Mouse (Mus musculus): Measurements from ENCODE around the gene Mrpl4. TPM values are rescaled to one million over a fixed set of nuclear protein-coding genes. Genes with fewer than 3 reads are reported as not detected.
A peak's percentile ranks its signal among the peaks of the same experiment; 100 is the strongest.
"Not testable (repeated sequence)": the region's sequence is repeated elsewhere in the genome, so short reads cannot be mapped to it uniquely, and the experiment has no call there.

Mrpl4 gene
- polyA plus RNA-seq, 1 experiment from 2014 or later = 145 TPM

DNA sequence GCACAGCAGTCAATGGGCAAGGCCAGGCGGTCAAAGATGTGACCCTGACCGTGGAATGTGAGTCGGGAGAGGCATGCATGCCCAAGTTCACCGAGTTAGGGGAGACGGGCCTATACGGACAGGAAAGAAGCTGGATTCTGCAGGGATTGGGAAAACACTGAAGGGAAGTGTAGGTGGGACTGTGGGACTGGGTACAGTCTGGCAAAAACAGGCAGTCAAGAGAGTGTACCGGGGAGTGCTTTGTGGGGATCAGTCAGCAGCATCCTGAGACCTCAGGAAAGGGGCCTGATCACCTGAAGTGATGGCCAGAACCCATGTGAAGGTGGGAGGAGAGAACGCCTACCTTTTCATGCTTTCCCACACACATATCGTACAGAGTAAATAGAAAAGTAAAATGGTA lies 33.0 kb downstream of the Mrpl4 start:
- H3K4me1 ChIP-seq (replicated peaks) = peaks cover 55% of the 10 kb centered on the region
- no peak overlapping the region for H3K9ac ChIP-seq
- no peaks in the 10 kb centered on the region for H3K36me3 ChIP-seq
- no peak overlapping the region for H3K4me2 ChIP-seq (replicated peaks)
- no peaks in the 10 kb centered on the region for H3K9me3 ChIP-seq
- ATAC-seq = no peak
- H3K4me3 ChIP-seq (replicated peaks) = no peak overlapping the region
- 31% methylated on average over 9 of the region's 9 CpGs for WGBS
- H3K27me3 ChIP-seq (replicated peaks) = peaks cover 74% of the 10 kb centered on the region
- no peak overlapping the region for H3K27ac ChIP-seq

- 10% methylated on average over 20 of the region's 20 CpGs for WGBS
- ATAC-seq = no peak
- H3K9me3 ChIP-seq = no peaks in the 10 kb centered on the region
- H3K4me3 ChIP-seq (replicated peaks) = no peak overlapping the region
- H3K36me3 ChIP-seq = no peaks in the 10 kb centered on the region
- H3K4me2 ChIP-seq (replicated peaks) = no peak overlapping the region
- no peak overlapping the region for H3K9ac ChIP-seq
- no peak overlapping the region for H3K27ac ChIP-seq
- peaks cover 74% of the 10 kb centered on the region for H3K27me3 ChIP-seq (replicated peaks)
- H3K4me1 ChIP-seq (replicated peaks) = peaks cover 53% of the 10 kb centered on the region
These were observed 33.6 kb downstream of the Mrpl4 start for GRCm38 (mm10) chr9:21036161-21036560.

DNA sequence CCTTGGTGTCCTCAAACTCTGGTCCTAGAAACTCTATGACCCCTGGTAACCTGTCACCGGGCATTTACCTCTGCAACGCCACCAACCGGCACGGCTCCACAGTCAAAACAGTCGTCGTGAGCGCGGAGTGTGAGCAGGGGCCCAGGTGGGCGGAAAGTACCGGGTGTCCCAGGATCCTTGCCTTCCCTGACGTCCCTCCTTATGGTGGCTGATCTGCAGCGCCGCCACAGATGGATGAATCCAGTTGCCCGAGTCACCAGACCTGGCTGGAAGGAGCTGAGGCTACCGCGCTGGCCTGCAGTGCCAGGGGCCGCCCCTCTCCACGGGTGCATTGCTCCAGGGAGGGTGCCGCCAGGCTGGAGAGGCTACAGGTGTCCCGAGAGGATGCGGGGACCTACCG lies 34.1 kb downstream of the Mrpl4 start:
- no peak overlapping the region for H3K9ac ChIP-seq
- ATAC-seq = no peak

DNA sequence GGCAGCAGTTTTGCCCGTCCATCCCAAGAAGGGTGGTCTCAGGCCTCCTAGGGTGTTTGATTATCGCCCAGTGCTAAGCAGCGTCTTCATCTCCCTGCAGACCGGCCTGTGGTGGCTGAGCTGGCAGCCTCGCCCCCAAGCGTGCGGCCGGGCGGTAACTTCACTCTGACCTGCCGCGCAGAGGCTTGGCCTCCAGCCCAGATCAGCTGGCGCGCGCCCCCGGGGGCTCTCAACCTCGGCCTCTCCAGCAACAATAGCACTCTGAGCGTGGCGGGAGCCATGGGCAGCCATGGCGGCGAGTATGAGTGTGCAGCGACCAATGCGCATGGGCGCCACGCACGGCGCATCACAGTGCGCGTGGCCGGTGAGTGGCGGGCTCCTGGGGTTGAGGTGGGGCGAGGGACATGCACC lies 34.9 kb downstream of the Mrpl4 start:
- Histone ChIP-seq H3K36me3 (no peaks in the 10 kb centered on the region), H3K4me2 (replicated peaks) (peak overlapping the region; percentile 84), H3K27me3 (replicated peaks) (peaks cover 65% of the 10 kb centered on the region), H3K9ac (peak overlapping the region; percentile 41; the same call in 1 of the 2 replicates), H3K4me1 (replicated peaks) (peaks cover 40% of the 10 kb centered on the region), H3K27ac (no peak overlapping the region), H3K4me3 (replicated peaks) (peak overlapping the region; percentile 36), H3K9me3 (no peaks in the 10 kb centered on the region)
- ATAC-seq = no peak
- 2% methylated on average over 31 of the region's 31 CpGs for WGBS

More for the DNA sequence above, 34.1 kb downstream of the Mrpl4 start:
- H3K9me3 ChIP-seq = no peaks in the 10 kb centered on the region
- H3K4me2 ChIP-seq (replicated peaks) = peak overlapping the region; percentile 84; the same call in 1 of the 2 replicates
- H3K36me3 ChIP-seq = no peaks in the 10 kb centered on the region
- H3K27ac ChIP-seq = no peak overlapping the region
- peaks cover 48% of the 10 kb centered on the region for H3K4me1 ChIP-seq (replicated peaks)
- H3K4me3 ChIP-seq (replicated peaks) = peak overlapping the region; percentile 2; the same call in 1 of the 2 replicates
- 6% methylated on average over 22 of the region's 22 CpGs for WGBS
- peaks cover 73% of the 10 kb centered on the region for H3K27me3 ChIP-seq (replicated peaks)

DNA sequence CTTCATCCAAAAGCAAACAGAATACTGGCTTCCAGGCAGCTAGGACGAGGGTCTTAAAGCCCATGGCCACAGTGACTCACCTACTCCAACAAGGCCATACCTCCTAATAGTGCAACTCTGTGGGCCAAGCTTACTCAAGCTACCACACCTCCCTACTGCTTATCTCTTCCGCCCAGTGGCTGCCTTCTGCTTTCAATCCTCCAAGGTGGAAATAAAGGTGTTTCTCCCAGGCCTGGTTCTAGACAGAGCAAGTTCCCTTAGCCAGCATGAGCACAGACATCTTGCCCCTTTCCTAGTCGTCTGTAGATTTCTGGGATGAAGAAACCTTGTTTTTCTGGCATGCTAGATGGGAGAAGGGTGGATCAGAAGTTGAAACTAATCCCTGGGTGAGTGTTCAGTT lies 37.2 kb downstream of the Mrpl4 start:
- ATAC-seq = no peak
- no peaks in the 10 kb centered on the region for H3K9me3 ChIP-seq
- no peaks in the 10 kb centered on the region for H3K36me3 ChIP-seq
- H3K4me1 ChIP-seq (replicated peaks) = peaks cover 25% of the 10 kb centered on the region
- WGBS = 62% methylated on average over 3 of the region's 3 CpGs
- no peak overlapping the region for H3K9ac ChIP-seq
- no peak overlapping the region for H3K27ac ChIP-seq
- H3K4me3 ChIP-seq (replicated peaks) = no peak overlapping the region
- H3K27me3 ChIP-seq (replicated peaks) = peaks cover 45% of the 10 kb centered on the region
- H3K4me2 ChIP-seq (replicated peaks) = no peak overlapping the region

DNA sequence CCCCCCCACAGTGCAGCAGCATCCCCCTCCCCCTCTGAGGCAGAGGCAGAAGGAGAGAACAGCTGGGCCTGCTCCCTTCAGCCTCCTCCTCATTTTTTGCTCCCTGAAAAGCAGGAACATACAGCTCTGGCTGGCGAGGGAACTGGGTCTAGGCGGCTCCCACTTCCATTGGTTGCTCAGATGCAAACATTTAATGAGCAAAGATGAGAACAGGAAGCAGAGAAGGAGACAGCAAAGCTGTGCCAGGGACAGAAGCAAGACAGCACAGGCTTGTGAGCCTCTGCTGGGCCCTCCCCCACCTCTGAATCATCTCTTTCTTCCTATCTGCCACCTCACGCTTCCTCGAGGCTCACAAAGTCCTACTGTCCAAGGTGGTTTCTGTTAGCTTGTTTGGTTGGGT lies 38.8 kb downstream of the Mrpl4 start:
- H3K9me3 ChIP-seq = no peaks in the 10 kb centered on the region
- H3K27ac ChIP-seq = no peak overlapping the region
- peaks cover 29% of the 10 kb centered on the region for H3K27me3 ChIP-seq (replicated peaks)
- no peaks in the 10 kb centered on the region for H3K36me3 ChIP-seq
- no peak overlapping the region for H3K4me2 ChIP-seq (replicated peaks)
- ATAC-seq = no peak
- H3K9ac ChIP-seq = no peak overlapping the region
- peaks cover 19% of the 10 kb centered on the region for H3K4me1 ChIP-seq (replicated peaks)
- 34% methylated on average over 4 of the region's 4 CpGs for WGBS
- no peak overlapping the region for H3K4me3 ChIP-seq (replicated peaks)

DNA sequence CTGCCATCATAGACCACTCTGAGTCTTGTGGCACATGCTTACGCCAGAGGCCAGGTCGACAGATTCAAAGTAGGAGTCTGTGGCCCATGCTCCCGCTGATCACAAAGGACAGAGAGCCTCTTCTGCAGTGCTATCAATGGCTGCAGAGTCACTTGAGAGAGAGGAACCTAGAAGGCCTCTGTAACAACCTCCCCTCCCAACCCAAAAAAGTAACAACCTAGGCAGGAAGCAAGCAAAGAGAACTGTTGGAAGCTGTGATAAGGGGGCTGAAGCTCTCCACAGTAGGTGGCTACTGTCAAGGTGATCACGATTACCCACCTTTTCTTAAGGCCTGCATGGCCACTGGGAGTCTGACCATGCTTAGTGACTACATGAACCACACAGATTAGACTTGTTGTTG lies 41.0 kb downstream of the Mrpl4 start:
- Histone ChIP-seq H3K4me2 (replicated peaks) (no peak overlapping the region), H3K4me3 (replicated peaks) (no peak overlapping the region), H3K4me1 (replicated peaks) (peaks cover under 1% of the 10 kb centered on the region; the same call in 1 of the 2 replicates), H3K9me3 (no peaks in the 10 kb centered on the region), H3K27me3 (replicated peaks) (peaks cover 7% of the 10 kb centered on the region), H3K27ac (no peak overlapping the region), H3K9ac (no peak overlapping the region), H3K36me3 (no peaks in the 10 kb centered on the region)
- WGBS = 81% methylated on average over 4 of the region's 4 CpGs
- ATAC-seq = no peak

DNA sequence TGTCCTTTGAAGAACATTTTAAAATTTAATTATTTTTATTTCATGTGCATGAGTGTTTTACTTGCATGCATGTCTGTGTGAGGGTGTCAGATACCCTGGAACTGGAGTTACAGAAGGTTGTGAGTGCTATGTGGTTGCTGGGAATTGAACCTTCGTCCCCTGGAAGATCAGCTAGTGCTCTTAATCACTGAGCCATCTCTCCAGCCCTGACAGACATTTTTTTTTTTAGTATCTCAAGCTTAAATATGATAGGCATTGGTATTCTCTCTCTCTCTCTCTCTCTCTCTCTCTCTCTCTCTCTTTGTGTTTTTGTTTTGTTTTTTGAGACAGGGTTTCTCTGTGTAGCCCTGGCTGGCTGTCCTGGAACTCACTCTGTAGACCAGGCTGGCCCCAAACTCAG lies 42.2 kb downstream of the Mrpl4 start:
- H3K27me3 ChIP-seq (replicated peaks); ATAC-seq; H3K27ac ChIP-seq; H3K4me3 ChIP-seq (replicated peaks); H3K36me3 ChIP-seq; H3K9ac ChIP-seq; H3K4me2 ChIP-seq (replicated peaks); H3K9me3 ChIP-seq; H3K4me1 ChIP-seq (replicated peaks): not testable (repeated sequence)
- 54% methylated on average over 1 of the region's 1 CpGs for WGBS

GRCm38 (mm10) chr9:21045235-21045634 lies 42.7 kb downstream of the Mrpl4 start:
- 72% methylated on average over 3 of the region's 3 CpGs for WGBS
- no peak overlapping the region for H3K27ac ChIP-seq
- H3K9ac ChIP-seq = no peak overlapping the region
- H3K27me3 ChIP-seq (replicated peaks) = peaks cover 2% of the 10 kb centered on the region; the same call in 1 of the 2 replicates
- no peaks in the 10 kb centered on the region for H3K36me3 ChIP-seq
- H3K4me1 ChIP-seq (replicated peaks) = no peaks in the 10 kb centered on the region
- H3K4me2 ChIP-seq (replicated peaks) = no peak overlapping the region
- H3K9me3 ChIP-seq = no peaks in the 10 kb centered on the region
- no peak for ATAC-seq
- H3K4me3 ChIP-seq (replicated peaks) = no peak overlapping the region

DNA sequence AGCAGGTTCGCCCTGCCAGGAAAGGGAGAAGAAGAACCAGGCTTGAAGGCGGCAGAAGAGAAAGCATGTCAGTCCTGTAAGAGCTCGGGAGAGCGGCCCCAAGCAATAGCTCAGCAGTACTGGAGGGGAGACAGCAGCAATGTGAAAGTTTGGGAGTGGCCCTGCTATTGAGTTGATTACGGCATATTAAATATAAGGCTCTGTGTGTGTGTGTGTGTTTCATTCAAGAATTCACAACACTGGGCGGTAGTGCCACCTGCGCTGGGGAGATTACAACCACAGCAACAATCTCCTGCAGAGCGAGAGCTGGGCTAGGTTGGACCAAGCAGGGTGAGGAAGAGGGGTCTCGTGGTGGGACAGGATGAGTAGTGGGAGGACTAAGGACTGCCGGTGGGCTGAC lies 49.0 kb downstream of the Mrpl4 start:
- Histone ChIP-seq H3K9me3 (no peaks in the 10 kb centered on the region), H3K4me1 (replicated peaks) (no peaks in the 10 kb centered on the region), H3K4me3 (replicated peaks) (no peak overlapping the region), H3K27ac (no peak overlapping the region), H3K36me3 (no peaks in the 10 kb centered on the region), H3K27me3 (replicated peaks) (no peaks in the 10 kb centered on the region), H3K4me2 (replicated peaks) (no peak overlapping the region), H3K9ac (no peak overlapping the region)
- no peak for ATAC-seq
- 61% methylated on average over 10 of the region's 10 CpGs for WGBS

MicroRNA genes within 50 kb of the gene (microRNA counts, 519-probe panel; counts per million panel counts)
- 2,803 counts per million, percentile 72 among the panel's probes with 10 or more counts for microRNA mmu-miR-1900

Other genes starting within 250 kb of the Mrpl4 start
- 2.7 and 2.8 TPM in 2 replicates for gene Col5a3, start 187.7 kb upstream of the Mrpl4 start, polyA plus RNA-seq (2015; fragmentation: Nextera tagmentation; extraction: Ambion mirVana)
- gene Rdh8, start 184.2 kb upstream of the Mrpl4 start, polyA plus RNA-seq (2015; fragmentation: Nextera tagmentation; extraction: Ambion mirVana) = not detected in 2 replicates
- 15.0 and 19.8 TPM in 2 replicates for gene A230050P20Rik, start 134.1 kb upstream of the Mrpl4 start, polyA plus RNA-seq (2015; fragmentation: Nextera tagmentation; extraction: Ambion mirVana)
- 8.3 and 10.7 TPM in 2 replicates for gene Angptl6, start 123.0 kb upstream of the Mrpl4 start, polyA plus RNA-seq (2015; fragmentation: Nextera tagmentation; extraction: Ambion mirVana)
- 91.6 and 95.5 TPM in 2 replicates for gene Ppan, start 114.6 kb upstream of the Mrpl4 start, polyA plus RNA-seq (2015; fragmentation: Nextera tagmentation; extraction: Ambion mirVana)
- gene Eif3g, start 104.1 kb upstream of the Mrpl4 start, polyA plus RNA-seq (2015; fragmentation: Nextera tagmentation; extraction: Ambion mirVana) = 292 and 319 TPM in 2 replicates
- gene Dnmt1, start 42.9 kb upstream of the Mrpl4 start, polyA plus RNA-seq (2015; fragmentation: Nextera tagmentation; extraction: Ambion mirVana) = 72.5 and 73.4 TPM in 2 replicates
- gene S1pr2, start 26.0 kb upstream of the Mrpl4 start, polyA plus RNA-seq (2015; fragmentation: Nextera tagmentation; extraction: Ambion mirVana) = 29.2 and 30.4 TPM in 2 replicates
- gene Icam1, start 13.2 kb downstream of the Mrpl4 start, polyA plus RNA-seq (2015; fragmentation: Nextera tagmentation; extraction: Ambion mirVana) = 12.6 and 12.8 TPM in 2 replicates
- 2.9 and 3.0 TPM in 2 replicates for gene Icam4, start 26.6 kb downstream of the Mrpl4 start, polyA plus RNA-seq (2015; fragmentation: Nextera tagmentation; extraction: Ambion mirVana)
- 0.06 and 0.16 TPM in 2 replicates for gene Icam5, start 29.3 kb downstream of the Mrpl4 start, polyA plus RNA-seq (2015; fragmentation: Nextera tagmentation; extraction: Ambion mirVana)
- gene Zglp1, start 64.4 kb downstream of the Mrpl4 start, polyA plus RNA-seq (2015; fragmentation: Nextera tagmentation; extraction: Ambion mirVana) = 1.0 and 1.1 TPM in 2 replicates
- 0.40 and 0.59 TPM in 2 replicates for gene Gm49373, start 70.4 kb downstream of the Mrpl4 start, polyA plus RNA-seq (2015; fragmentation: Nextera tagmentation; extraction: Ambion mirVana)
- gene Fdx1l, start 70.9 kb downstream of the Mrpl4 start, polyA plus RNA-seq (2015; fragmentation: Nextera tagmentation; extraction: Ambion mirVana) = 57.3 and 68.2 TPM in 2 replicates
- 1.0 and 2.4 TPM in 2 replicates for gene Gm38431, start 89.3 kb downstream of the Mrpl4 start, polyA plus RNA-seq (2015; fragmentation: Nextera tagmentation; extraction: Ambion mirVana)
- gene Raver1, start 89.3 kb downstream of the Mrpl4 start, polyA plus RNA-seq (2015; fragmentation: Nextera tagmentation; extraction: Ambion mirVana) = 64.5 and 66.5 TPM in 2 replicates
- 13.6 and 15.7 TPM in 2 replicates for gene Tyk2, start 128.5 kb downstream of the Mrpl4 start, polyA plus RNA-seq (2015; fragmentation: Nextera tagmentation; extraction: Ambion mirVana)
- 276 and 280 TPM in 2 replicates for gene Cdc37, start 147.2 kb downstream of the Mrpl4 start, polyA plus RNA-seq (2015; fragmentation: Nextera tagmentation; extraction: Ambion mirVana)
- 6.0 and 6.8 TPM in 2 replicates for gene Pde4a, start 163.0 kb downstream of the Mrpl4 start, polyA plus RNA-seq (2015; fragmentation: Nextera tagmentation; extraction: Ambion mirVana)
- 55.8 and 59.8 TPM in 2 replicates for gene Keap1, start 236.6 kb downstream of the Mrpl4 start, polyA plus RNA-seq (2015; fragmentation: Nextera tagmentation; extraction: Ambion mirVana)
- not detected in 2 replicates for gene S1pr5, start 245.7 kb downstream of the Mrpl4 start, polyA plus RNA-seq (2015; fragmentation: Nextera tagmentation; extraction: Ambion mirVana)